Mouse (Mus musculus) activated CD4-positive, CD25-positive, alpha-beta regulatory T cell (primary cell): Measurements from ENCODE around the gene Cnr2. TPM values are rescaled to one million over a fixed set of nuclear protein-coding genes. Genes with fewer than 3 reads are reported as not detected.

Source experiments
- polyA plus RNA-seq, 2 experiments: library from polyadenylated mRNA; unstranded; fragments of 100-300 nt; shearing (Covaris generic); gene quantifications; one replicate each; pipeline ENCODE4 v1.2.1; 2017

Cnr2 gene
- polyA plus RNA-seq, result 10 to 100 TPM in 1 of 2 experiments, 1 to 10 TPM in 1; 8.5 to 11.3 TPM

GRCm38 (mm10) chr4:135895071-135895571 lies at the start of gene Cnr2:
Gene Cnr2, plus strand, starts transcription at chr4:135895394.

GRCm38 (mm10) chr4:135855536-135856222 lies 39.5 kb upstream of the Cnr2 start, which contains the start of gene Srsf10:
Gene Srsf10, plus strand, starts transcription at chr4:135855747.

DNA sequence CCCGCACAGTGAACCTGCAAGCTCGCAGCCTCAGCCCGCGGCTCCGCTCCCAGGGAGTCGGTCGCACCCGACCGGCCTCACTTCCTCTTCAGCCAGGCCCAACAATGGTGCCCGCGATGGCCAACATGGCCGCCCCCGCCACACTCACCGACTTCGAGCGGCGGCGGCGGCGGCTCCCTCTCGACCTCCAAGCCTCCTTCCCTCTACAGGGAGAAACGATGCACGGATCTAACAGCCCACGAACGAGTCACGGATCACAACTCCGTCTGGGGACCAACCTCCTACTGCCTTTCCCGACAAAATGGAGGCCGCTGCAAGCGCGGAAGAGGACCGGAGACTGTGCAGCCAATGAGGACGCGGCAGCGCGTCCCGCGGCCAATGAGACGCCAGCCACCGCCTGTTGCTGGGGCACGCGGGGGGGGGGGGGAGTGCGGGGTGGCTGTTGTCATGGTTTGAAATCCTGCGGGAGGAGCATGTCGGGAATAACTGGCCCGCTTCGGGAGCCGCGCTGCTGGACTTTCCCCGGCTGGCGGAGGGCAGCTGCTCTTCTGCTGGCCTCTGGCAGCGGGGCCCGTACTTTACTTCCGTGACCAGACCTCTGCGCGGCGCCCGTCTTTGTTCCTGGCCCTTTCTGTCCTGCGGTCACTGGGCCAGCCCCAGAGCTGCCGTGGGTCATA lies 21.5 kb upstream of the Cnr2 start, which contains the start of gene Pnrc2:
Gene Pnrc2 (minus strand): TSS at position 325 of the 677 bp plus-strand sequence.

DNA sequence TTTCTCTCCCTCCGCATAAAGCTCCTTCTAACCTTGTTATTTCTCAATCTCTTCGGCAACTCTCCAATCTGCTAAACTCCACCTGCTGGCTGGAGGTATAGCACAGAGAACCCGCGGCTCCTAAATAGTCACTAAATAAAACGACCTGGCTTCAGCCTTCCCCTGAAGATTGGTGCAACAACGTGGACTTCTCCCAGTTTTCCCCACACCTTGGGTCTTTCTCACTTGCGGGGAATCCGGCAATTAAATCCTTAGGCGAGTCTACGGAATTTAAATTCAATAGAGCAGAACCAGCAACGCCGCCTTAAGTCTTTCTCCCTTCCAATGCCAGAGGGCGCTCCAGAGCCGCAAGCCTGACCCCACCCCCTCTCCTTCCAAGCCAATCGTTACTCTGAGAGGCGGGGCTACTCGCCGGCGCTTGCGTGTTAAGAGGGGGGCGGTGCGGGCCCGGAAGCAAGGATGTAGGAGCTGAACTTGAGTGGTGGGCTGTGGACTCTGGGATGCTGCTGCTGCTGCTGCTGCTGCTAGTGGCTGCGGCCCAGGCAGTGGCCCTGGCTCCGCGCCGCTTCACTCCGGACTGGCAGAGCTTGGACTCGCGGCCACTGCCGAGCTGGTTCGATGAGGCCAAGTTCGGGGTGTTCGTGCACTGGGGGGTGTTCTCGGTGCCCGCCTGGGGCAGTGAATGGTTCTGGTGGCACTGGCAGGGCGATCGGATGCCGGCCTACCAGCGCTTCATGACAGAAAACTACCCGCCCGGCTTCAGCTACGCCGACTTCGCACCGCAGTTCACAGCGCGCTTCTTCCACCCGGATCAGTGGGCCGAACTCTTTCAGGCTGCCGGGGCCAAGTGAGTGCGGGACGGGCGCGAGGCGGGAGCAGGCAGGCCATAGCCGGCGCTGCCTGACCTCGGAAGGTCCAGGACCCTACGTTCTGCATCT lies 25.4 kb downstream of the Cnr2 start, which contains the start of gene Fuca1:
Gene Fuca1 (plus strand): TSS at position 432 of the 938 bp plus-strand sequence.

GRCm38 (mm10) chr4:135946278-135946658 lies 51.1 kb downstream of the Cnr2 start, which contains the start of gene Hmgcl:
Gene Hmgcl, plus strand, starts transcription at chr4:135946448.

GRCm38 (mm10) chr4:135963457-135964193 lies 68.4 kb downstream of the Cnr2 start, which contains the start of gene Gale:
Gene Gale, plus strand, starts transcription at chr4:135963727.

Other genes starting within 250 kb of the Cnr2 start
- under 1 TPM in 1 of 2 experiments, not detected in 1; 0.20 TPM for gene Ifnlr1, start 209.1 kb upstream of the Cnr2 start, polyA plus RNA-seq
- not detected for gene Il22ra1, start 167.2 kb upstream of the Cnr2 start, polyA plus RNA-seq
- gene Myom3, start 135.7 kb upstream of the Cnr2 start, polyA plus RNA-seq, result not detected
- gene Srsf10, start 39.6 kb upstream of the Cnr2 start, polyA plus RNA-seq, result 100 to 1,000 TPM; 126 to 150 TPM
- 100 to 1,000 TPM; 203 to 210 TPM for gene Pnrc2, start 21.5 kb upstream of the Cnr2 start, polyA plus RNA-seq
- gene Fuca1, start 25.3 kb downstream of the Cnr2 start, polyA plus RNA-seq, result 100 to 1,000 TPM in 1 of 2 experiments, 10 to 100 TPM in 1; 89.7 to 112 TPM
- 10 to 100 TPM; 74.0 to 76.3 TPM for gene Hmgcl, start 51.1 kb downstream of the Cnr2 start, polyA plus RNA-seq
- 10 to 100 TPM; 15.4 to 35.5 TPM for gene Gale, start 68.3 kb downstream of the Cnr2 start, polyA plus RNA-seq
- gene Lypla2, start 77.2 kb downstream of the Cnr2 start, polyA plus RNA-seq, result 100 to 1,000 TPM; 289 to 317 TPM
- gene Pithd1, start 91.9 kb downstream of the Cnr2 start, polyA plus RNA-seq, result 10 to 100 TPM; 72.6 to 84.9 TPM
- 10 to 100 TPM; 40.6 to 84.9 TPM for gene Eloa, start 126.4 kb downstream of the Cnr2 start, polyA plus RNA-seq
- 100 to 1,000 TPM; 331 to 438 TPM for gene Rpl11, start 158.0 kb downstream of the Cnr2 start, polyA plus RNA-seq
- 100 to 1,000 TPM; 162 to 182 TPM for gene Id3, start 248.1 kb downstream of the Cnr2 start, polyA plus RNA-seq